Mouse (Mus musculus): ENCODE measurements around the gene Olfr494.

Gene Olfr494

GRCm38 (mm10) chr7:108365035-108365434 is at the start of gene Olfr494:
Gene Olfr494 (plus strand): TSS chr7:108365335.
- DNase-seq: no peak

DNA sequence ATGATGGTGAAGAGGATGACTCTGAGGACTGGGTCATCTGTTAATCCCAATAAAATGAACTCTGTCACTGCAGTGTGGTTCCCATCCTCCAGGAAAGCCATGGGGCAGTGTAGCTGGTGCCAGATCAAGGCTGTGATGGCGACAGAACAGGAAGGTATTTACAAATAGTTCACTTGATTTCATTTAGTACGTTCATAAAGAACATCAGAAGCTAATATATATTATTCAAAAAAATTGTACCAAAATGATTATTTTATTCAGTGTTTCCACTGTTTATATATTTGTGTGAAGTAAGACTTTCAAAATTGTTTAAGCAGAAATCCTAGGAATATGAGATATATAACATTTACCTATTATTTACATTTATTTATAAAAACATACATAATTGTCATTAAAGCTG is 41.6 kb upstream of the Olfr494 start, which contains the start of gene Olfr492:
Gene Olfr492 (minus strand): TSS at position 101 of the 400 bp plus-strand sequence.
- no peak for DNase-seq

DNA sequence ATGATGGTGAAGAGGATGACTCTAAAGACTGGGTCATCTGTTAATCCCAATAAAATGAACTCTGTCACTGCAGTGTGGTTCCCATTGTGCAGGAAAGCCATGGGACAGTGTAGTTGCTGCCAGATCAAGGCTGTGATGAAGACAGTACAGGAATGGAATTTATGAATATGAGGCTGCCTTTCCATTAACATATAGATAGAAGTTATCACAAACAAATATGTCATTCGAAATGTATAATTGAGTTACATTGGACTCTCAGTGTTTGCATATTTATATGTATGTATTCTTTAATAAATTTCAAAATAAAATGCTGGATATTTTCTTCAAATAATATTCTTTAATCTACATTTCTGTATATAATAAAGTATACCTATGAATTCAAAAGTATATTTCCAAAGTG is 18.3 kb upstream of the Olfr494 start, which contains the start of gene Olfr493:
Gene Olfr493 (minus strand): TSS at position 101 of the 400 bp plus-strand sequence.
- DNase-seq: no peak

GRCm38 (mm10) chr7:108392867-108393266 is 27.7 kb downstream of the Olfr494 start, which contains the start of gene Olfr495:
Gene Olfr495 (plus strand): TSS chr7:108393167.
- DNase-seq: no peak
